Mouse (Mus musculus) inflammation-experienced regulatory T-cells, adult 6 months (primary cell): ENCODE measurements around the gene Cops4. TPM values are rescaled to one million over a fixed set of nuclear protein-coding genes. Genes with fewer than 3 reads are reported as not detected.
A peak's percentile ranks its signal among the peaks of the same experiment; 100 is the strongest.

Experiments
- ATAC-seq: one replicate; pipeline ENCODE4 v1.8.0; 2017
- polyA plus RNA-seq, 3 experiments: library from polyadenylated mRNA; unstranded; fragments of 100-300 nt; shearing (Covaris generic); gene quantifications; one replicate each; pipeline ENCODE4 v1.2.1; 2017

The Cops4 gene
- 100 to 1,000 TPM in 2 of 3 experiments, 10 to 100 TPM in 1; 99.1 to 127 (median 102) TPM for polyA plus RNA-seq

DNA sequence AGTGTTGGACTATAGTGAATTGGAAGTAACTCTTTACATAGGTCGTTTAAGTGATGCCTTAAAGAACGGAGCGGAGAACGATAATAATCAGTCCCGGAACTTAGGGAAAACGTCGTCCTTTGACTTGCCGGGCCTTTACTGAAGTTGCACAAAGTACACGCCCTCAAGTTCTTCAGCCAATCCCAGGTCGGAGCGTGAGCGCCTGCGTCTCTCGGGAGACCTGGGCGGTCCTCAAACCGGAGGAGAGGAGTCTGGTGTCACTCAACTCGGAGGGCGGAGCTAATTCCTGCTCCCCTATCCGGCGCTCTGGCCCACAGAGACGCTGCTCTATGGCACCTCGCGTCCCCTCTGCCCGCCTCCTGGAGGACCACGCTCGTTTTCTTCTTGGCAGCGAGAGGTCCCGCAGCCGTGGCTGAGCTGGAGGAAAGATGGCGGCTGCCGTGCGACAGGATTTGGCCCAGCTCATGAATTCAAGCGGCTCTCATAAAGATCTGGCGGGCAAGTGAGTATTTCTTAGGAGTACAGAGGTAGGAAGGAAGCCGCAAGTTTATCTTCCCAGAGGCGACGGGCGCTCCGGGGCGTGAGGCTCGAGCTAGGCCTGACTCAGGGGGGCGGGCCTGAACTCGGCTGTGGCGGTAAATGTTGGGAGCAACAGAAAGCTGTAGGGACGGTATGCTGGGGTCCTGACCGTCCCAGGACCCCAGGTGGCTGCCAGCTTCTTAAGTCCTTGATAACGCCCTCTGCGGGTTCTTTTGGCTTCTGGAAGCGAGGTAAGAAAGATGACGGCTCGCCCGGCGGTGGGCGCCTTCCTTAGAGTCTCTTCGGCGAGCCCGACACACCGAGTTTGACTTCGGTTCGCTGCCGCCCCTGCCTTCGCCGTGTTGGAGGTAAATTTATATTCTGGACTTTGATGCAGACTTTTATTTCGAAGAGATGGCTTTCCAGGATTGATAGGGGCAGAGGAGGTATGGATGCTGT, at the start of gene Cops4:
TSS of gene Cops4 (plus strand) at position 261 of the 978 bp plus-strand sequence.
- peak; percentile 100 for ATAC-seq

DNA sequence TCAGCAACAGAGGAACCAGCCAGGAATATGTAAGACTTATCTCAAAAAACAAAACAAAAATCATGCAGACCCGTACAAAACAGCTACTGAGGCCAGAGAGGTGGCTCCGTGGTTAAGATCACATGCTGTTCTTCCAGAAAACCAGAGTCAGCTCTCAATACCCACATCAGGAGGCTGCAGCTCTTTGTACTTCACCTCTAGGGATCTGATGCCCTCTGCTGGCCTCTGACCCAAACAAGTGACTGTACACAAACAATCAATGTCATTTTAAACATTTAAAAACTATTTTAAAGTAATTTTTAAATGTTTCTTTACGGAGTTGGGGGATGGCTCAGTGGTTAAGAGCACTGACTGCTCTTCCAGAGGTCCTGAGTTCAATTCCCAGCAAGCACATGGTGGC, 41.8 kb upstream of the Cops4 start:
- ATAC-seq, result no peak

DNA sequence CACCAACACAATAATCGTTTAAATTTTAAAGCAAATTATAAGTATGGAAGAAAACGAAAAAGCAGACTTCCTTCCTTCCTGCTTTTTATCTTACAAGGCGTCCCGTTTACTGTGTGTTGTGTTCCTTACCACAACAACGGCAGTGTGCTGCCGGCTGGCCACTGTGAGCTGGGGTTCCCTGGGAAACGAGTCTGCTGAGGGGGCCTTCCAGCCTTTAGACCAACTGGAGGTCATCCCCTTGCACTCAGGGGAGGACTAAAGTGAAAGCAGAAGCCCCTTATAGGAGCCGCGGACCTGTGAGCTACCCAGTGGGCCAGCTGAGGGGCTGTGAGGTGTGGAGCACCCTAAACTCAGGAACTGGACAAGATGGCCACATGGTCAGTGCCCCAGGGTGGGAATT, 40.5 kb upstream of the Cops4 start:
- no peak for ATAC-seq

DNA sequence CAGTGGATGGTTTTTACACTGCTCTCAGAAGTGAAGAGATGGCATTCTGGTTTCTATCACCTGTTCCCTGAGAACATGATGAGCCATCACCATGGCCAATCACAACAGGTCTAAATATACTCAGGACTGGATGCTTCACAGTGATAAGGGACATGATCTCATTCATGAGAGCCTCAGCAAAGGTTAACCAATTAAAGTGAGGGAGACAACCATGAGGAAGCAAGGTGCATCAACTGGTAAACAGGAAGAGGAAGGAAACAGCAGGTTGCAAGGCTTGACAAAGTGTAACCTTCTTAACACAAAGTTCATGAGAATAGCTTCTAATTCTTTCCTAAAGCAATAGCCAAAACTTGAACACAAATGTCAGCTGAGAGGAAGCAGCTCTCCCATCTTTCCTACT, 34.5 kb upstream of the Cops4 start:
- ATAC-seq, result peak; percentile 54

DNA sequence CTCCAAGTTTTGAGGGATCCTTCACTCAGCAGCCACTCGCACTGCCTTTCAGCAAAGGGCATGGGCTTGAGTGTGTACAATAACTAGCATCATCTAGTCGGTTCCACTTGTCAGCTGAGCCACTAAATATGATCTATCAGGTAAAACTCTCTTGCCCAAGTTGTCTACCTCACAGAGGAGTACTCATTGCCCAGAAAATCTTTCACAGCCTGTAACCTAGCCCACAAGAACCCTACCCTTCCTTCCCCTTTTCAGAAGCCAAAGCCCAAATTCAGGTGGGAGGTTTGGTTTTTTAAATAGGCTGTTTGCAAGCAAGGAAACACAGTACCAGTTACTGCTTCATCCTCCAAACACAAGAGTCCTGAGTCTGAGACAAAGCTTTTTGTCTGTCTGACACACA, 31.0 kb upstream of the Cops4 start:
- no peak for ATAC-seq

DNA sequence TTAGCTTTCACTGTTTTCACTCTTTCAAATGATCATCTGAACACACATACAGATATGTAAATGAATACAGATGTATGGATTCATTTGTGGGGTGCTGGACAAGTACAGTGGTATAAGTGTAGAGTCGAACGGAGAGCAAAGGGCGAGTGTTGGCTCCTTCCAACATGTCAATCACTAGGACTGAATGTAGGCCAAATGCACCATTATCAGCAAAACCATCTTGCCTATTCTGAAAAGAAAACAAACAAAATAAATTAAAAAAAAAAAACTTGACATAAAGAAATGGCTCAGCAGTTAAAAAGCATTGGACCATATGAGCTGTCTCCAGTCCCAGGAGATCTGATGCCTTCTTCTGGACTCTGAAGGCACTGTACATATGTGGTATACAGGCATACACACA, 29.9 kb upstream of the Cops4 start:
- no peak for ATAC-seq

DNA sequence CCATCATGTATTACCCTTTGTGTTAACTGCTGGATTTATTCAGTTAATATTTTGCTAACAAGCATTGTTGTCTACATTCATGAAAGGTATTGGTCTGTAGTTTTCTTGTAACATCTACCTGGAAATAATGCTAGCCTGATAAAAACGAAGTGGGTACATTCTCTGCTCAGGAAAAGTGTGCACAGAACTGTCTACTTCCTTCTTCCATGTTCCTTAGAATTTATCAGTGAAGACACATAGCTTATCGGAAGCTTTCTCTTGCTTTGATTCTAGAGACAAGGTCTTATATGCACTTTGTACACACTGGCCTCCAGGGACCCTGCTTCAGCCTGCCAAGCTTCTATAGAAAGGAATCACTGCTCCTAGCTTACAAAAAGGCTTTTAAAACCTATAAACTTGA, 28.8 kb upstream of the Cops4 start:
- no peak for ATAC-seq

DNA sequence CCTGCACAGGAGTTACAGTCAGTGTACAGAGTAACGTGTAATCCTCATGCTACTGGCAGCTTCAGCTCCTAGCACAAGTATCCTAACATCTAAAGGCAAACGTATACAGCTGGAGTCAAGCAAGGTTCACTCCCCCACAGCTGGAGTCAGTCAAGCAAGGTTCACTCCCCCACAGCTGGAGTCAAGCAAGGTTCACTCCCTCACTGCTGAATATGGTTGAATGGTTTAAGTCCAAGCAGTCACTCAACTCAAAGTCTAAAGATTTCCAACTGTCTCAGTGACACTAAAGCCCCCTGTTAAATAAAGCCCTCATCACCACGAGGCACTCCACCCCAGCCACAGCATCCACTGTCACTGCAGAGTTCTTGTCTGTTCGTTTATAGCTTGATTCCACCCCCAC, 26.4 kb upstream of the Cops4 start:
- no peak for ATAC-seq

DNA sequence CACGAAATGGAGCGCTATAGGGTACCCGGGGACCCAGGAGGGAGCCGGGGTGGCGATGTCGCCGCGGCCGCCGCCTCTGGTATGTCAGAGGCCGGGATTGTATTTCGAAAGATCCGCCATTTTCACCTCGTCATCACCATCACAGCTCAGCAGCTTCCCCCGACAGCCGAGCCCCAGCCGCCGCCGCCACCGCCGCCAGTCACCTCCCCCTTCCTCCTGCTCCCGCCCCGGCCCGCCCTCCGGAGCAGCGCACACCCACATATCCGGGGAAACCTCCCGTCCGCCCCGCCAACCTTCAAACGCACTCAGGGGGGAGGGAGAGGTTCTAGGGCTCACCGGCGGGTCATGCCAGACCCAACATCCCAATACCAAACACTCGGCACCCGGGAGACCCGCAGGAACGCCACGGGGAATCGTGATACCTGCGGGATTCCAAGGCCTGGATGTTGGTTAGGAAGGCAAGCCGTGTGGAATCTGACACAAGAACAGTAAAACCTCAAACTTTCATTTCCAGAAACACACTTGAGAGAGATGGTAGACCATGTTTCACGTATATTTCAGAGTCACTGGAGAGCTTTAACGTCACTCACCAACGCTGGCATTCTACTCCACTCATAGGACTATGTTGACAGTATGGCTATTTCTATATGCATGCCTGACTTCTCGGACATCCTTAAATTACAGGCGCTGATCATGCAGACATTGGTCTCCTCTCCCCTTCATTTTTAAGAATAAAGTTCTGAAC, 19.5 kb upstream of the Cops4 start:
- peak; percentile 64 for ATAC-seq

DNA sequence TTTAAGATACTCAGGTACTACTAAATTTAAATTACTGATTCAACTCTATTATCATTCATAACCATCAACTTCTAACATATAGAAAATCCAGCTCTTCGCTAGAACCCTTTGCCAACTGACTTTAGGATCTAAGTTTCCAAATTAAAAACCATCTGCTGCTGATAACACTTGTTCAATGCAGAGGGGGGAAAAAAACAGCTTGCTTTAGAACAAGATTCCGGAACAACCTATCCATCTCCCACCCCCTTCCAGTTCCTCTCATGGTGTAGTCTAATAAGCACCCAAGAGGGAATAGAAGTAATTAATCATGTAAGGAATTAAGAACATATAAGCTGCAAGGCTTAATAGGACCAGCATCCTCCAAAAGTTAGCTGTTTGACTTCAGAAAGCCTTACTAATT, 18.9 kb upstream of the Cops4 start:
- no peak for ATAC-seq

DNA sequence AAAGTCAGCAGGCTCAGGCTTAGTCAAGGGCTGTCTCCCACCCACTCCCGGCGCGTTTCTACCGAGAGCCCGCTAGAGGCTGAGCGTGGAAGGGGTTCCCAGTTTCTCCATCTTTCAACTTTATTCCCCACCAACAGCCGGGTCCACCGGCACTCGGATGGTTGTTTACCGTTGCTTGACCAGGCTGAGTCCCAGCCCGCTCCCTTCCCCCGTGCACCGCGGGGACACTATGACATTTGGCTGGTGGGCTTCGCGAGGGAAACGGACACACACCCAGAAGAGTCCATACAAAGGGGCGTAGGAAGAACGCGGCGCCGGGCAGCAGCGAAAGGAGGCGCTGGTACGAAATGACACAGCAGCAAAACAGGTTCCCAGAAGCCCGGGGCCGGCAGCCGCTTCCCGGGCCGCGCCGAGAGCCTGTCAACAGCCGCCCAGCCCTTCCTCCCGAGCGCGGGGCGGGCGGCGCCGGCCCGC, 18.2 kb upstream of the Cops4 start:
- ATAC-seq, result peak; percentile 9

DNA sequence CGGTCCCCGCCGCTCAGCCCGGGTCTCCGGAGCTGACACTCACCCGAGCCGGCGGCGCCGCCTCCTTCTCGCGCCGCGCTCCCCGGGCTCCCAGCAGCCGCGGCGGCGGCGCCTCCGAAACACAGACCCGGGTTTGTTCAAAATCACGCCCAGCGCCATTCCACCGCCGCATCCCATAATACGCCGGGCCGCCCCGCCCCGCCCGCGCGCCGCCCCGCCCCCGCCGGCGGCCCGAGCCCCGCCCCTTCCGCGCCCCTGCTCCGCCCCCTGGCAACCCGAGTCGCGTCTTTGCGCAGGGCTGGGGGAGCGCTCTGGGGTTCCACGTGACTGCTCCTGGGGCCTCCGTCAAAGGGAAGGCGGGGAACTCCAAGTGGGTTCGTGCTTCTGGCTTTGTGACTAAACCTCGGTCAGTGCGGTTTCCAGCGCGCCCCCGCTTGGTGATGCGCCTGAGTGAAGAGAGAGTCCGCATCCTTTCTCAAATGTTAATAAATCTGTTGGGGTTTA, 17.6 kb upstream of the Cops4 start, which contains the start of gene Lin54:
TSS of gene Lin54 (minus strand) at position 182 of the 504 bp plus-strand sequence.
- ATAC-seq, result peak; percentile 85

DNA sequence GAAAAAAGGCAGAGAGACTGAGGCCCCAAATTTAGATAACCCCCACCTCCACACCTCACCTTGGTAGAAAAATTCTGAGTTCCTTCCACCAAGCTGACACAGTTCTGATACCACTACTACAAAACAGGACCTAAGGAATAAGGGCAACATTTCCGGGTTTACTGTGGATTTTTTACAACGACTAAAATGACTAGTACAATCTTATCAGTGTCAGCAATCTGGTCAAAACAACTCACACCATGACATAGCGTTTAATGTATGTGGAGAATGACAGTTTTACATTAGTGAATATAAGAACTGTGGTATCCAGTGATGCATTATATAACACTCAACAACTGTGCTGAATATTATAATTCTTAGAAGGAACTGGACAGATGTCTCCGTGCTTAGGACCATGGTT, 16.8 kb upstream of the Cops4 start:
- ATAC-seq, result no peak

DNA sequence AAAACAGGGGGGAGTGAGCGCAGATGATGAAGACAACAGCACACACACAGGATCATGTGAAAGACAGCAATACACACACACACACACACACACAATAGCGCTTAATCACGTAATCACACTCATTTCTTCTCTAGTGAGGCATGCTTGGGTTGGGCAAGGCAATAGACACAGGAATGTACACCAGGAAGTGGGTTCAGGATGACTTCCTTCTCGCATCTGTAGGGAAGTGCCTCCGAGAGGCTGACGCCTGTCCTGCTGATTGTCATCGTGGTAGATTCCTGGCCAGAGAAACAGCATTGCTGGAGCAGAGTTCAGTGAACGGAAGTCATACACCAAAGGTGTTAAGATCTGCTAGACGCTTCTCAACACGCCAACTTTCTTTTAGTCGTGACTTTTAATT, 8.9 kb upstream of the Cops4 start:
- peak; percentile 28 for ATAC-seq

DNA sequence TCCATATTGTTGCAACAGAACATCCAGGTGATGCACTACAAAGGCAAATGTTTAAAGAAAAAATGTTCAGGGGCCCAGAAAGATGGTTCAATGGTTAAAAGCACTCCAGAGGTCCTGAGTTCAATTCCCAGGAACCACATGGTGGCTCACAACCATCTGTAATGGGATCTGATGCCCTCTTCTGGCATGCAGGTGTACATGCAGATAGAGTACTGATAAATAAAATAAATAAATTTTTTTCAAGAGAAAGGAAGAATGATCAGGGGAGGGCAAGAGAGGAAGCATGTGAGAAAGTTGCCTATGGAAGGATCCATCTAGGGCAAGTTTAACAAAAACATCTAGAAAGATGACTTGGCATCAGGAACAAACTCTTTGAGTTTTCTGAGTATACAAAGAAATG, 5.5 kb upstream of the Cops4 start:
- ATAC-seq, result no peak

DNA sequence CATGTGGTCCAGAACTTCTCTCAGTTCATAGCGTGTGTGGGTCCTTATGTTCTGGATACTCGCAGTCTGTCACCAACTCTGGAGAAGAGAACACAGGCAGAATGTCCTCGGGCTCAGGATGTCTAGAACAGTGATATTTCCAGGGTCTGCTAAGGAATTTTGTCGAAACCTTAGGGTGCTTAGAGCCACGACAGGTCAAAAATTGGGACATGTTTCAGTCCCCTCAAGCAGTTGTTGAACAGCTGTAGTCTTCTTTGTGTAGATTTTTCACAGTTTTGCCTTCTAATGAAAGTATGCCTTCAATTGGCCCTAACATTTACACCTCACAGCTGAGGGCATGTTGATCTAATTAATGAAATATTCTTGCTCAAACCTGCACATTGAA, 910 bp downstream of the Cops4 start:
- no peak for ATAC-seq

DNA sequence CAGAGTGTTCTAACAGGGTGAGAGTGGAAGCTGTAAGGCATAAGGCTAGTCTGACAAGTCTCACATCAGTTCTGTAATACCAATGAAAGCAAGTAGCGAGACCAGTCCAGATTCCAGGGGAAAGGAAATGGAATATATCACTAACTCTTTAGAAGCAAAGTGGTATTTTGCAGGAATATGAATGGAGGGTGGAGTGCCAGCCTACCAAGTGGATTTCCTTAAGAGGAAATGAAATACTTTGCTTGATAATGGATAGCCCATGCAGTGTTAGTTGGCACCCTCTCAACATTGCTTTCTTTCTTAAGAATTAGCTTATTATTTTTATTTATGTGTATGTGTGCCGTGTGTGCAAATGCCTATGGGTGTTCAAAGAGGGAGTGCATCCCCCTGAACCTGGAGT, 2.1 kb downstream of the Cops4 start:
- ATAC-seq, result no peak

DNA sequence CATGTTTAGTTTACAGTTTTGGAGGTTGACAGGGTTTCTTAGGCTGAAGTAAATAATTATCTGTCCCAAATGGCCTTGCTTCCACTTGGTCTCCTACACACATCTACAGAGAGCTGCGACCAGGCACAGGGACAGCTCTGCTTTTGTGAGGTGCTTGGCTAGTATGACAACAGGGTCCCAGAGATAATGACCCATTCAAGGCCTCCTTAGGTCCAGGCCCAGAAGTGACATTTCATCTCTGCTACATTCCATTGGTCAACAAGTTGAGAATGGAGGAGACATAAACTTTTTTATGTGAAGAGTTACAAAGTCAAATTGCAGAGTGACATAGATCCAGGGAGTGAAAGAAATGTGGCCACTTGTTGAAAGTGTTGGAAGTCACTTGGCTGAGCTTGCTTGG, 5.2 kb downstream of the Cops4 start:
- no peak for ATAC-seq

DNA sequence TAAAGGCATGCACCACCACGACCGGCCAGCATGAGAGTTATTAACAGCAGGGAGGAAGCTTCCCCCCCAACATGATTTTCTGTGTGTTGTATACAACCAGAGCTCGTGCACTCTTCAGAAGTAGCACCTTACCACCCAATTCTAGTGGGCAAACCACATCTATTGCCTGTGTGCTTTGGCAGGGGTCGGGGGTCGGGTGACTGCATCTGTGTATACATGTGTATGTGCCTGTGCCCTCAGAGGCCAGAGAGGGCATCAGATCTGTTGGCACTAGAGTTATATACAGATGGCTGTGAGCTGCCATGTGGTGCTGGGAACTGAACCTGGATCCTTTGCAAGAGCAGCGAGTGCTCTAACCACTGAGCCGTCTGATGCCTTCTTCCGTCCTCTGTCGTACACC, 6.8 kb downstream of the Cops4 start:
- no peak for ATAC-seq

DNA sequence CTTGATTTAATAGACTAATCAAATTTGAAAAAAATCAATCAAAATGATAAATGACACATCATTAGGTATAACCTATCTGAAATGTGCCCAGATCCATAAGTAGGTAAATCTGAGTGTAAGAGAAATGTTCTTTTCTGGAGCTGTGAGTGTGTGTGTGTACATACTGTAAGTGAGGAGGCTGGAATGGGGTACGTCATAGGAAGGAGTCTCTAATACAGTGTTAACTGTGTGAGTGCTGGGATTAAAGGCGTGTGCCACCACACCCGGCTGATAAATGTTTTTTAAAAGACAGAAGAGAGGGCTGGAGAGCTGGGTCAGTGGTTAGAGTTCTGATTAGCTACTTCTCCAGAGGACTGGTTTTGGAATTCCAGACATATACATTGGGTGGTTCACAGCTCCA, 7.5 kb downstream of the Cops4 start:
- no peak for ATAC-seq

DNA sequence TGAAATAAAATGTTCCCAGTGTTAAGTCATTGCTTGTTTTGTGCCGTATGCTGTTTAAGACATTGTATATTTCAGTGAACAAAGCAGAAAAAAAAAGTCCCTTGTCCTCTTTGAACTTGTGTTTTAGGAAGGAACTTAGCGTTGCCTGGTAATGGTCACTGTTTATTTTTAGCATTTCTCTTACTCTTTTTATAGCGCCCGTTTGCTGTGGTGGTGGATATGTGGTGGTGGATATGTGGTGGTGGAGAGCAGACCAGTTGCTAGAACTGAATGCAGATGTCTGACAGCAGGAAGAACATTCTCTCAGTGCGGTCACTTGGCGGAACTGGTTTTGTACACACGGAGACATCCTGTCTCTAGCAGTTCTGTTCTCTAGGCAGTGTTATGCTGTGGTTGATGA, 8.1 kb downstream of the Cops4 start:
- ATAC-seq, result peak; percentile 95

DNA sequence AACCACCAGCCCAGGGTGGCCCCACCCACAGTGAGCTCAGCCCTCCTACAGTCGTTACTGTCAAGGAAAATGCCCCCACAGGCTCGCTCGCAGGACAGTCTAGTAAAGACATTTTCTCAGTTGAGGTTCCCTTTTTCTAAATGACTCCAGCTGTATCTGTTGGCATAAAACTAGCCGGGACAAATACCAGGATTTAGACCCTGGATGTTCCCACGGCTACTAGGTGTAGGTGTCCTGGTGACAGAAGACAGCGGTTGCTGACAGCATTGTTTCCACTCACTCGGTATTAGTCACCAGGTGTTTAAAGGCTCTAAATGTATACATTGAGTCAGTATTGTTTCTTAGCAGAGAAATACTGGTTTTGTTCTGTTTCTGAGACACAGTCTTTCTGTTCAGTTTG, 17.7 kb downstream of the Cops4 start:
- ATAC-seq, result peak; percentile 71

DNA sequence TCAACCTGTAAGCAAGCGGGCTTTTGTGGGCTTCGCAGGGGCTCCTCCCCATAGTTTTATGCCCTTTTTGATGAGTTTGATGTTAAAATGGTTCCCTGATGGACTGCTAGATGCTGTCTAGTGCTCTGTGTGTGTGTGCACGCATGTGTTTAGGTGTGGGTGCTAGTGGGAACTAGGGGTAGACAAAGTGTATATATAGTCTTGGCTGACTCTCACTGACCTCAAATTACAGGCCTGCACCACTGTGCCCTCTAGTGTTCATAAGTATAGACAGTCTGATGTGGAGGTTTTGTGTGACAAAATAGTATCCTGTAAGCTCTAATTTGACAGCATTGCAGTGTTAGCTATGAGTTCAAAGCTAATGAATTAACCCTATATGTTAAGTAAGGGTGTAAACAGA, 18.5 kb downstream of the Cops4 start:
- ATAC-seq, result peak; percentile 79
